Mouse (Mus musculus): Measurements from ENCODE around the gene Plekha6.

The Plekha6 gene

GRCm38 (mm10) chr1:133182706-133183095 lies 18.7 kb downstream of the Plekha6 start:
- no peak for DNase-seq (ENCODE audit: low spot score)

GRCm38 (mm10) chr1:133183141-133183925 lies 19.3 kb downstream of the Plekha6 start:
- no peak for DNase-seq (ENCODE audit: low spot score)

DNA sequence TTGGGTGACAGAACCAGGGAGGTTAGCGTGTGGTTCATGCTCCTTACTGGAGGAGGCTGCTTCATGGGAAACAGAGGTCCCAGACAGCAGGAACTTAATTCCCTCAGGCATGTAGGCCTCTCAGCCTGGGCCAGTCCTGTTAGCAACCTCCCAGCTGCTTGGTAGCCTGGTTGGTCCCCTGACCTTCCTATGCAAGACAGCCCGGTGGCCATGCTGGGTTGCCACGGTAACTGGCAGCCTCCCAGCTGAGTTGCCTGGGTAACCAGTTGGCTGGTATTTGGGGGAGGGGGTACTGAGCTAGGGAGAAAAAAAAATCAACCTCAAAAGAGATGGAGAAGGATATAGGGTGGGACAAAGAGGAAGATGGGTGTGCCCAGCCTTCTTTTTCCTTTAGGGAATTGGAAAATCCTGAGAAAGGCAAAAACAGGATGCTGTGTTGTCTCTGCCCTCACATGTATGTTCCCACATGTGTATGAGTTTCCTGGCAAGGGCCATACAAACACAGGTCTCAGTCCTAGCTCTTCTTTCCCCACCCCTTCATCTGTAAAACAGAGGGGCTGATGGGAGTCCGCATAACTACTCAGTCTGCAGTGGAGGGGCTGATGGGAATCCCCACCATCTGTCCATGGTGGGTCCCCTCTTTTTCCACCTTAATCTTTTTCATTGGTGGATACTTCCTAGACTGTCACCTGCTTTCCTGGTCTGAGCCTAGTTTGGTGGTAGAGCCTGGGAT lies 24.1 kb downstream of the Plekha6 start:
- DNase-seq (ENCODE audit: low spot score), result peak; percentile 60

- peak; percentile 70 for DNase-seq (ENCODE audit: low spot score)
Observed at GRCm38 (mm10) chr1:133188719-133189118, 24.7 kb downstream of the Plekha6 start.

DNA sequence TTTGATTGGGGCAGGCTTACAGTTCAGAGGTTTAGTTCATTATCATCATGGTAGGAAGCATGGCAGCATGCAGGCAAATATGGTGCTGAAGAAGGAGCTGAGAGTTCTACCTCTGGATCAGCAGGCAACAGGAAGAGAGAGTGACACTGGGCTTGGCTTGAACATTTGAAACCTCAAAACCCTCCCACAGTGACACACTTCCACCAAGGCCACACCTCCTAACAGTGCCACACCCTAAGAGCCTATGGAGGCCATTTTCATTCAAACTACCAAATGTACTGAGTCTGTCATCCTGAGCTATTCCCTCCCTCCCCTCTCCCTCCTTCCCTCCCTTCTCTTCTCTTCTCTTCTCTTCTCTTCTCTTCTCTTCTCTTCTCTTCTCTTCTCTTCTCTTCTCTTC lies 25.5 kb downstream of the Plekha6 start:
- no peak for DNase-seq (ENCODE audit: low spot score)

DNA sequence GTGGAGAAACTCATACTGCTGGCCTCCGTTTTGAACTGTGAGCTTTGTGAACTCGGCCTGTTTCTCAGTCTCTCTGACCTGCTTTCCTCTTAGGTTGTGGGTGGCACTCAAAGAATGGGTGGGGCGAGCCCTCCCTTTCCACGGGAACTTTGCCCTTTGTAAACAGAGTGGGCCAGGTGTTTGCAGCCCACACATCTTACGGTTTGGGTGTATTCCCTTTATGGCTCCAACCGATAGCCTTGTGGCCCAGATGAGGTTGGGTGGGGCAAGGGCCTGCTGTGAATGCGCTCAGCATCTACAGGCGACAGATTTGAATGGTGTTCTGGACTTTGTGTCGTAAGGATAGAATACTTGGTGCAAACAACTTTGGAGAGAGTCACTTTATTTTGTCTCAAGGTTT lies 26.5 kb downstream of the Plekha6 start:
- no peak for DNase-seq (ENCODE audit: low spot score)

DNA sequence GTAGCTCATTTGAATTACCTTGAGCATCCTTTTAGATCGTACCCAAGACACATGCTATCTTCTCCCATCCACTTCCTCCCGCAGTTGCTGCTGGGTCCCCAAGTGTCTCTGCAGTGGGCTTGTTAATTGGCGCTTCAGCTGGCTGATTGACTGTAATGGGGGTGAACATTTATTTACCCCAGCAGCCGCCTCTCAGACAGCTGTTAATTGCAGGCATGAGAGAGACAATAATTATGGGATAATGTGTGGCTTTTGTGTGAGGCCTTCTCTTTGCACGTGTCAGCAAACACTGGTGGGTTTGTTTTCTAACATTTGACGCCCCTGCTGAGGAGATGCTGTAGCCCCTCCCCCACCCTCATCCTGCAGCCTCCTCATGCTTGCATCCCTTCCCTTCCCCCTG lies 32.2 kb downstream of the Plekha6 start:
- no peak for DNase-seq (ENCODE audit: low spot score)

DNA sequence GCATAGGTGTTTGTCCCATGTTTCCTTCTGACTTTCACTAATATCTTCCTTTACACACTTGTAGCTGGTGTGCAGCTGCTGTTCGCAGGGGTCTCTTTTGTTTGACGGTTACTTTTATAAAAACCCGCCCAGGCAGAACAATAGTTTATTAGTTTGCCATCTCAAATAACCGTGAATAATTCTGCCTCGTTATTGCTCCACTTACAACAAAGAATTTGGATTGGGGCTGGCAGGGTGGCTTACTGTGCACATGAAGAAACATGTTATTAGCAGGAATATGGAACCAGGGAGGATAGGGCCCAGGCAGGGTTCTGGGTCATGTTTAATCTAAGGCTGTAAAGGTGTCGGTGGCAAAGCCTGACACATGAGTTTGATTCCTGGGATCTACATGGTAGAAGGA lies 33.3 kb downstream of the Plekha6 start:
- no peak for DNase-seq (ENCODE audit: low spot score)

DNA sequence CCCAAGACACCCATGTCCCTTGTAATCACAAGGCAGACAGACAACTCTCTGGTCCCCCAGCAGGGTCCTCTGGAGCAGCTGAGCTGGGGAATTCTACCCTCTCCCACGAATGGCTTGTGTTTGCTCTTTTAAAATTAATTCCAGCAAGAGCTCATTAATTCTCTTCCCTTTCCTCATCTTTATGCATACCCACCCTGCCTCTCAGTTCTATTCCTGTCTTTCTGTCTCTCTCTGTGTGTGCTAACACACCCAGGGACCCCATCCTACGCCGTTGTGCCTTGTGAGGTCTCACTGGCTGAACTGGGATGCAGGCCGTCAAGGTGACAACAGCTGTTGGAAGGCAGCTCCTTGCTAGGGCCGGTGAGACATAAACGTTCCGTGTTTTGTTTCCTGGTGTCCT lies 35.7 kb downstream of the Plekha6 start:
- no peak for DNase-seq (ENCODE audit: low spot score)

- DNase-seq (ENCODE audit: low spot score), result no peak
Observed at GRCm38 (mm10) chr1:133201499-133201898, 37.5 kb downstream of the Plekha6 start.

DNA sequence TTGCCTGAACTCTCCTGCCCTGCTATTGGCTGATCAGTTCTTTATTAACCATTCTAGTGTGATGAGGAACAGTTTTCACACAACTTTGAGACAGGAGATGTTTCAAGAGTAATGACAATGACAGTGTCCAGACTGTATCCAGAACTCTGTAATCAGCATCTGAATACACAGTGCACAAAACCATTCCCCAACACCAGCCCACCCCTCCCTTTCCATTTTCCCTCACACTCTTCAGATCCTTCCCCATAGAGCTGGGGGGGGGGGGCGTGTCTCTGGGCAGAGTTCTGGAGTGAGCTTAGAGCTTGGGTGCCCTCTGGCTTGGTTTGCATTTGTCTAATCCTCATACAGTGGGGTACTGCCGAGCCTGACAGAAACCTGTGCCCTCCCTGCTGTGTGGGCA lies 39.7 kb downstream of the Plekha6 start:
- no peak for DNase-seq (ENCODE audit: low spot score)

DNA sequence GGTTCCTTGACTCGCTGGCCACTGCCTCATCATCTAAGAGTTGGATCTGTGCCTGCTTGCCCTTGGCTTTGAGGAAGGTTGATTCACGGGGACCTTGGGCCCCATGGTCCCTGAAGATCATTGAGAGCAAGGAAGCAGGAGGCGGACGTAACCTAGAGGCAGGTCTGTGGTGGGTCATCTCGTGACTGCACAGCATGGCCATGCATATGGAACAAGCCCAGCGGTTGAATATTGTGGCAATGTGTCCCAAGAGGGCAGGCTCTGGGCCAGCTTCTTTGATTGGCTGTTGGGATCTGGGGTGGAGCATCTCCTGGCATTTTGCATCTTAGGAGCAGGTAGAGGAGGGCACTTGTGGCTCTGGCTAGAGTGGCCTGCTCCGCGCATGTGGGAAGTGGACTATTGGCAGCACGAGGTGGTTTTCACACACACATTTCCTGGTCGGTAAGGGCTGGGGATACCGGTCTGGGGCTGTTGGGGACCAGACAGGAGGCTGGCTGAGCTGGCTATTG lies 40.4 kb downstream of the Plekha6 start:
- no peak for DNase-seq (ENCODE audit: low spot score)

- DNase-seq (ENCODE audit: low spot score), result no peak
Observed at GRCm38 (mm10) chr1:133204985-133205384, 41.0 kb downstream of the Plekha6 start.

DNA sequence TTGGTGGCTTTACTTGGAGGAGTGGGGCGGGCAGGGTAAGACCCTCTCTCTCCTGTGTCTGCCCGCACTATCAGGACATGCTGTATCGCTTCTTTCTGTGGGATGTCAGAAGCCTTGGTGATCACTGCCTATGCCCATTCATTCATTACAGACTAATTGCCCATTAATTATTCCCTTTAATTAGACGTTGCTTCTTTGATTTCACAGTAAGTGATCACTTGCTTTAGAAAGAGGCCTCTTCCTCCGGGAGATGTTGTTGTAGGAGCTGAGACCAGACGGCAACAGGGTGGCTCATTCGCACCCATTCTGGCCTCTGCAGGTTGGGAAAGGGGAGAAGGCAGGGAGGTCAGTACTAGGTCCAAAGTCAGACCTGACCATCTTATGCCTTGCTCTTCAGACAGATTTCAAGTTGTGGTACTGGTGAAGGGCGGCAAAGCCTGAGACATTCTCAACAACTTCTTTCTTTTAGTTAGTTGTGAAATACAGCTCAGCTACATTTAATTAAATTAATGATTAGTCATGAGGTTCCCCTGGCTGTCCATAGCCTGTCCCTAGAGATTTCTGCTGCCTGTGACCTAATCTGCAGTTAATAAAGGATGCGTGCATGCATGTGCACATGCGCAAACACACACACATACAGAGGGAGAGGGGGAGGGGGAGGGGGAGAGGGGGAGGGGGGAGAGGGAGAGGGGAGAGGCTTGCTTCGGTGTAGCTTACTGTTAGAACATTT lies 44.2 kb downstream of the Plekha6 start:
- no peak for DNase-seq (ENCODE audit: low spot score)

DNA sequence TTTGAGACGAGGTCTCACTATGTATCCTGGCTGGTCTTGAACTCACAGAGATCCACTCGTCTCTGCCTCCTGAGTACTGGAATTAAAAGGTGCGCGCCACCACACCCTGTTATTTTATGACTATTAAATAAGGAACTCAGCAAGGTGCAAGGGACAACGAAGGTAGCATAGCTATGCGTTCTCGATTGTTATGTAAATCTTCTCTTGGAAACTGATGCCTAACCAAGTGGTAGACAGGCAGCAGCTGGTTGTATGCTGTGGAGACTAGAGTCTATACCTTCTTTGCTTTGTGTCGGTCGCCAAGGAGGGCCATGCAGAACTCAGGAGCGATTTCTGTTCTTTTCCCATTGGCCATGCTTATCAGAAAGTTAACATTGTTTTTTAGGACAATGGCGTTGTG lies 45.0 kb downstream of the Plekha6 start:
- DNase-seq (ENCODE audit: low spot score), result no peak

DNA sequence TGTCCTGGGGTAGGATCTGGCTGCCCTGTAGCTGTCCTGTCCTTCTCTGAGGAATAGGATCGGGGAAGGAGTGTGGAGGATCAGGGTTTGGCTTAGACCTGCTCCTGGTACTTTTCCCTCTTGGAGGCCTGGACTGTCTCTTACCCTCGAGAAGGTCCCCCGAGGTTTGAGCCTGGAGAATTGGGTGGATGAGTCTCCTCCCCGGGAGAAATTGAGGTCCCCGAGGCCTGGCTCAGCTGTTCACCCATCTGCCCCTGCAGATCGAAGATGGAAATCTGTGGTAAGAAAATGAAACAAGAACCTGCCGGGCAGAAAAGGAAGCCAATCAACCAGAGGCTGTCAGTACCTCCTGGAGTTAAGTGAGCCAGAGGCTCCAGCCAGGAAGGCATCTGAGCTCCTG lies 45.5 kb downstream of the Plekha6 start:
- no peak for DNase-seq (ENCODE audit: low spot score)

- DNase-seq (ENCODE audit: low spot score), result peak; percentile 28
Observed at GRCm38 (mm10) chr1:133209901-133210516, 46.0 kb downstream of the Plekha6 start.

DNA sequence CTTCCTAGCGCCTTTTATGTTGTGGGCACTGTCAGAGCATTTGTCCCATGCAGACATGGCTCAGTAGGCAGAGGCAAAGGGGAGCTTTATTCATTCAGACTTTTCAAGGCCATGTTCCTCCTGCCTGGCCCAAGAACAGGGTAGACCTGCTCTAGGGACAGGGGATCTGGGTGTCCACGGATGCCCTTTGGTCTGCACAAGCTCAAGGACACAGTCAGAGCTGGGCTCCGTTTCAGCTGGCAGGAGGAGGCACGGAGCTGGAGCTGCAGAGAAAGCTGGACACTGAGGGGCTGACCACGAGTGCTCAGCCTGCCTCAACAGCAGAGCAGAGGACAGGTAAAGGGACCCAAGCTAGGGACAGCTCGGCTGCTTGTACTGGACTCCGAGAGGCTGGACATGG lies 46.8 kb downstream of the Plekha6 start:
- no peak for DNase-seq (ENCODE audit: low spot score)

- no peak for DNase-seq (ENCODE audit: low spot score)
Observed at GRCm38 (mm10) chr1:133212273-133212672, 48.3 kb downstream of the Plekha6 start.

DNA sequence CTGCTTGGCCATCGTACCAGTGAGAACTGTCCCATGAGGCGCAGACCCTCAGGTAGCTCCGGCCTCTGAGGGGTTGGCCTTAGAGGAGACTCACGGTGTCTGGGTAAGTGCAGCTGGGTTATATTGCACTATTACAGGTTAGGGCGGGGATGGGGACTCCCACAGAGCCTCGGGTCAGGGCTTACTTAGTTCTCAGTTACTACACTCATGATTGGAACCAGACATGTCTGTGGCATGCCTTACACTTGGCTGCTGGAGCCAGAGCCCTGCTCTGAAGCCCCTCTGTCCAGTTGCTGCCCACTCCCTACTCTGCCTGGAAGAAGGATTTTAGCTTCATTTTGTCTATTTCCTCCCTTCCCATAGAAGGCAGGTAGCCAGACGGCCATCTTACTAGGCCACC lies 49.1 kb downstream of the Plekha6 start:
- DNase-seq (ENCODE audit: low spot score), result no peak

GRCm38 (mm10) chr1:133213901-133214300 lies 49.9 kb downstream of the Plekha6 start:
- peak; percentile 50 for DNase-seq (ENCODE audit: low spot score)

DNA sequence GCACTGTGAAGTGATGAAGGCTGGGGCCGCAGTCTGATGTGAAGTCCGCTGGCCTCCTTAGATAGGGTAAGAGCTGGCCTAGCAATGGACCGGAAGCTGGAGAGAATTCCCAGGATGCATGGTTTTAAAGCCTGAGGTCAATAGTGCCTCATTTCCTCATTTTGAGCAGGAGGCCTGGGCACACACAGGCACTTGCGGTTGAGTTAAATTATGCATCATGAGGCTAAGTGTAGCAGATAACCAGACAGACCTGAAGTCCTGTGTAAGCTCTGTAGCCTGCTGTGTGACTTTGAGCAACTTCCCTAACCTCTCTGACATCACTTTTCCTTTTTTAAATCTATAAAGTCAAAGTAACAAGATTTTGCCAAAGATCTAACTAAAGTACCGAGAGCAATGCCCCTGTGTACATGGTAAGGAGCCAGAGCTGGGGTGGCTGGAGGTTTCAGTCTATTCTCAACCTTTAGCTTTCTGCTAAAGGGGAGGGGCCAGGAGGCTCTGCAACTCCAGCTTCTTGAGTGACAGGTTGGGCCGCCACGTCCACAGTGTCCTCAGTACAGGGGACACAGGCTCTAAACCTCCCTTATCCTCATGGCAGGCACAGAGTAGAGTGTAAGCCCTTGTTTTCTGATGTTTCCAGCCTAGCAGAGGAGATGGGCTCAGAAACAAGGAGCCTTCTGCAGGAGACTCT lies 50.8 kb downstream of the Plekha6 start:
- DNase-seq (ENCODE audit: low spot score), result no peak

Measured in adipocyte (in vitro differentiated cells).